Mouse (Mus musculus) skeletal muscle tissue, adult 2 months (tissue): ENCODE measurements around the gene Cdc42se1.
"Not testable (repeated sequence)": the region's sequence is repeated elsewhere in the genome, so short reads cannot be mapped to it uniquely, and the experiment has no call there.

Experiments
- DNase-seq: peaks from one replicate; pipeline ENCODE4 v3.0.0-alpha.2; 2012; ENCODE audit warnings: low read depth, low spot score

Cdc42se1 gene

DNA sequence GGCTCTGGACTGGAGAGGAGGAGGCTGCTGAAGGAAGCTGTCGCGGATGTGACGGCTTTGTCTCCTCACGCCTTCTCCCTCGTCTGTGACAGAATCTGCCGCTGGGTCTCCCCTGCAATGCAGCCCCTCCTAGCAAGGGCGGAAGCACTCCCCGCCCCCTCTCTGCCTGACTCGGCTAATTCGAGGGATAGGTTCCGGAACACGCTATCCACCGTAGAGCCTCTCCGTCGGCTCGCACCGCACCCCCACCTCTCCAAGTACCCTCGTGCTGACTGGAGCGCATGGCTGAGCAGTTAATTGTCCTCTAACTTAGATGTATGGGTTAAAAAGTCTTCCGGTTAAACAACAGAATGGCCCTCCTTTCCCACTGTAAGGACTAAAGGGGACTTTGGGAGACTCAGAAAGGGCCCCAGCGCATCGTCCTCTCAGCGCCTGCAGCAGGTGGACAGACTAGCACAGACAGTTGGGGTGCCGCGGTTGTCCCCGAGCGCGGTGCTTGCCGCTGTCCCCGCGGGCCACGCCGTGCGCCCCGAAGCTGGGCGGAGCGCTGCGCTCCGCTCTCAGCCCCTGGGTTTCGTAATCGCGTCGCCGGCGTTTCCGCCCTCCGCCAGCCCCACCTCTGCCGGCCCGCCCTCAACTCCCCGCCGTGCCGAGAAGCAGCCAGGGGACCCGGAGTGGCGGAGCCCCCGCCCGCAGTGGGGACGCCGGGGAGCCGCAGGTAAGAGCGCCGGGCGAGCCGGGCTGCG is at the start of gene Cdc42se1:
Gene Cdc42se1 (plus strand): TSS at position 585 of the 746 bp plus-strand sequence.
- peak; percentile 81 for DNase-seq

DNA sequence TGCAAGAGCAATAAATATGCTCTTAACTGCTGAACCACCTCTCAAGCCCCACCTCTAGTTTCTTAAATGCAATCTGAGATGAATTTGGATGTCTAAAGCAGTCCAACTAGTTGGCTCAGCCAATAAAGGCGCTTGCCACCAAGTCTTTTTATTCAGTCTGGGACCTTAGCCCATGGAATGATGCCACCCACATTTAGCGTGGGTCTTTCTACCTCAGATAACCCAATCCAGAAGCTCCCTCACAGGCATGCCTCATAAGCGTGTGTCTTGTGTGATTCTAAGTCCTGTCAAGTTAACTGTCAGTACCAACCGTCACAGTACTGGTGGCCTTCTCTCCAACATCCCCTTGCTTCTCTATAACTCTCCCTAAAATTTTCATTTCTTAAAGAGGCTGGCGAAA is 49.6 kb upstream of the Cdc42se1 start:
- DNase-seq = no peak

DNA sequence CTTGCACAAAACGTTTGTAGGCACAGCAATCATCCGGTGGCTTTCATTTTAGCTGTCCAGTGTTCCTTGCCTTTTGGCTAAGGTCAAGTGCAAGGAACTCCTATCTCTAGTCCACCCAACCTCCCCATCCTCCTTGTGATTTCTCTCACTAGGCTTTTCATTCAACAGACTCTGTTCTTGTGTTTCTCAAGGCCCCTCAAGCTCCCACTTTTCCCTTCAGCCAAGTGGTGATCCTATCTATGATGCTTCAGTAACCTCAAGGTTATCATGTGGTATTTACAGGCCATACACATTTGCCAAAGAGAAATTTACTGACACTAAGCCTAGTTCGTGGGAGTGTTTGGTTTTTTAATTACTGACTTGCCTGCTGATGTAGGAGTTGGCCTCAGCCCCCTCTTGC is 48.6 kb upstream of the Cdc42se1 start:
- no peak for DNase-seq

DNA sequence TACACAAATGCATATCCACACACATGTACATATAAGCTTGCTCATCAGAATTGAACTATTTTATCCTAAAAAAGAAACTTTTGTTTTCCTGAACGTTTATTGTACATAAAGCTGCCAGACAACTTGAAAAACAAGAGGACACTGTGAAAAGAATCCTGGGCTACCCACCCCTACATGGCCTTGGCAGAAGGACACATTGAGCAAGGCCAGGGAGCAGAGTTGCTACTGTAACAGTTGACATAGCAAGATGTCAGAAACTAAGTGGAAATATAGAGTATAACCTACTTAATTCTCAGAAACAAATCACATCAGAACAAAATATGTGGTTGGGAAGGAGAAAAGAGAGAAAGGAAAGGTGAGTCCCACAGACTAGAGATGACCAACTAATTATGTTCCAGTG is 46.7 kb upstream of the Cdc42se1 start:
- DNase-seq = no peak

DNA sequence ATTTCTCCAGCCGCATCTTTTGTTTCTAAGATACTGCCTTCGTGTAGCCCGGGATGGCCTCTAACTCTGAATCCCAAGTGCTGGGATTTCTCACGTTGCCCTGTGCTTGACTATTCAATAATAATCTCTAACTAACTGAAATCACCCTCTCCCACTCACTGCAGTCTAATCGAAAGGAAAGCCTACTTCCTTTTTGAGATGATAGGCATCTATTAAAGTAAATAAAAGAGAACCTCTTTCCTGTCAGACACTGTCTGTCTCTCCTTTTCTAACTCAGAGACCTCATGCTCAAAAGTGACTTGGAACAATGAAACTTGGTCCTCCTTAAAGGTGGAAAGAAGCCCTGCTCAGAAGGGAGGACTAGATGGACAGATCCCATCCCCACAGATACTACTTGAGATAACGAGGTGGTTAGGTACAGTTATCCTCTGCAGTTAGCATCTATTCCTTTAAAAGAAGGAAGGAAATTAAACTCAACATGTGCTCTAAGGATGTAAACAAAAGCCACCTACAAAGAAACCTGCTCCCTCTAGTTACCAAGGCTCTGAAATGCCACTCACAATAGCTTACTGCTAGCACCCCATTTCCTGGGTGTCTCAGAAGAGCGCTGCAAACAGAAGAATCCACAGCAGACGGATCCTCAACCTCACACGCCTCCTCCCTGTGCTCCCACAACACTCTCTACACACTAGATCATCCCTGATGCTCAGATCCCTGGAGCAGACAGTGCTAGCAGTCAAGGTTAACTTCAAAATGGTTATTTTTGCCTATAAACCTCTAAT is 43.5 kb upstream of the Cdc42se1 start:
- no peak for DNase-seq

DNA sequence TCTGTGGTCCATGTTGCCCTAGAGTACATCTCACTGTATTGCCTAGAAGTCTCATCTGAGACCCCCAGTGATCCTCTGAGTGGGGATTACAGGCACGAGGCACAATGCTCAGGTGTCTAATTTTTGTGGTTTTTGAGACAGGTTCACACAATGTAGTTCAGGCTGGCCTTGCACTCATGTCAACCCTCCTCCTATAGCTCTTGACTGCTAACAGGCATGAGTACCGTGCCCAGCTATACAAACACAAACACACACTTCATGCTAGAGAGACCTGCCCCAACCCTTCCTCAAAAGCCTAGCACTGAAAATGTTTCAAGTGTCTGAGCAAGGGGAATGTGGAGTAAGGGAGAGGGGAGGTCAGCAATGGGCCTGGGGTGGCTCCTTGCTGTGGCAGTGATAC is 42.4 kb upstream of the Cdc42se1 start:
- no peak for DNase-seq

DNA sequence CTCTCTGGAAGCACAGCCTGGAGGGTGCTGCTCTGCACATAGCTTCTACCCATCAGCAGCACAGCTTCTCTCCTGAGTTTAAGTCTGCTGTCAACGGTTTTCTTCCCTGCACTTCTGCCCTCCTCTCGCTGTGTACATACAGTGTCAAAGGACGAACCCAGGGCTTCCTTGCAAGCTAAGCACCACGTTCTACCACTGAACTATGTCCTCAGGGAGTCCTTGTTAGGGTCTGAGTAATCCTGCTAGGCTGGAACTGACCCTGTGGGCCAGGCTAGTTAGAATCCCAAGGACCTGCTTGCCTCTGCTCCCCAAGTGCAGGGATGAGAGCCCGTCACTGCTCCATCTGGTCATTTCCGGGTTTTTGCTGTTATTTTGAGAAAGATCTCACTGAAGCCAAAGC is 41.6 kb upstream of the Cdc42se1 start:
- DNase-seq = no peak

DNA sequence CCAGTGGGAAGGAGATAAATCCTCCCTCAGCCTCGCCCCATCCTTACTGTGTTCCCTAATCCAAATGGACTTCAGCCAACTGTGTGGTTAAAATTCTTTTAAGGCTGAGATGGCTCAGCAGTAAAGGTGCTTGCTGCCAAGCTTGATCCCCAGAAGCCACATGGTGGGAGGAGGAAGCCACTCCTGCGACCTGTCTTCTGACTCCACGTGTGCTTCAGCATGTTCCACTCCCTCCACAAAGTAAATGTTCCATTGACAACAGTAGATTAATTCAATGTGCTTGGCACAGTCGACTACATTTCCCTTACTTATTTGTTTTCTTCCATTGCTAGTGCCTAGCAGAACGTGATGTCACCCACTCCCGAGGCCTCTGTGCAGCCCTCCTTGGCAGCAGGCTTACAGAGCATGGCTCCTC is 33.8 kb upstream of the Cdc42se1 start:
- DNase-seq = no peak

DNA sequence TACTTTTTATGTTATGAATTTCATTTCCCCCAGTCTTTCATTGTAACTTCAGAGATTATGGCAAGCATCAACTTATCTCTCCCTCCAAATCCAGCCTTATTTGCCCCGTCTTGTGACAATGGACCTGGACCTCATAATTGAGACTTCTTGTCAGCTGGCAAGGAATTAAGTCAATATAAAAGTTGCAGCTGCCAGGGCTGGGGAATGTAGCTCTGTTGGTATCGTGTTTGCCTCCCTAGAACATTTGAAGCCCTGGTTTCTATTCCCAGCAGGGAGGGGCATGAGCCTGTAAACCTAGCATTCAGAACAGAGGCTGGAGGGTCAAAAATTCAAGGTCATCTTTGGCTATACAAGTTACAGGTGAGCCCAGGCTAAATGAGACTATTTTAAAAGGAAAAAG is 32.8 kb upstream of the Cdc42se1 start:
- no peak for DNase-seq

DNA sequence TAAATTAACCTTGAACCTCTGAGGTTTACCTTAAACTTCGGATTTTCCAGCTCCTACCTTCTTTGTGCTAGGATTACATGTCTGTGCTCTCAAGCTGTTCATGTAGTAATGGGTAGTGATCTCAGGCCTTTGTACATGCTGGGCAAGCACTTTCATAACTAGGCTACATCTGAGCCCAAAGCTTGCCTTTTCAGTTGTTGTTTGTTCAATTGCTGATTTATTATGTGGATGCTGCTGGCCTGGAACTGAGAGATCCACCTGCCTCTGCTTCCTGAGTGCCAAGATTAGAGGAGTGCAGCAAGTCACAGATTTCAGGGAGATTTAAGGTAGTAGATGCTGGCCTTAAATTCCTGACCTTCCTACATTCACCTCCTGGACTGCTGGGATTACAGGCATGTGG is 29.4 kb upstream of the Cdc42se1 start:
- no peak for DNase-seq

DNA sequence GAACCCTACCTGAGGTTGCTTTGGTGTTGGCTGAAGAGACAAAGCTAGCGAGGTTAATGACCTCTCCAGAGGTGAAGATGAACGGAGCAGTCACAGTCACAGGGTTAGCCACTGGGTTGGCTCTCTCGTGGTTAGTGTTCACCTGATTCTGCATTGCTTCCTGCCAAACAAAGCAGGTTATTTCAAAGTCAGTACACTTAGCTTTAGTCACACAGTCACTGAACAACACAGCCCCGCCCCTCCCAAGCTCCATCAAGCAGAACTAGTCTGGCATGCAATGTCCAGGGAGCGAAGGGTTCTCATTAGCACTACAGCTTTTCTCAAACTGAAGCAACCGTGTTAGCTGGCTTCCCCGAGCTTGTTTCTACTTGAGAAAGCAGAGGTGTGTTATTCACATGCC is 28.4 kb upstream of the Cdc42se1 start:
- no peak for DNase-seq

DNA sequence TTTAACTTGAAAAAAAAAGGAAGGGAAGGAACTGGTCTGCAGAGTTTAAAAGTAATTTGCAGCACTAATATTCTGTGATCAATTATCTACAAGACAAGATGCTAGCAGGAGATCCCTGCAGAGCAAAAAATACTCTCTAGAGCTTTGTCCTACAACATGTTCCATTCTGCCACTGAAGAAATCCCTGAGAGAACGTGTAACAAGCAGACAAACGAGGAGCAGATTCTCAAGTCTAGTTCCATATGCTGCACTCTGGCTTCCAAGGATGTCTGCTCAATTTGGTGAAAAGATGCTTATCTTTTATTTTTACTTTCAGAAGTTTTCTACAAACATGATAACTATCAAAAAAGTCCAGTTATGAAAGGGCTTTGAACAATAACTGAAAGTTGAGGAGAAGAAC is 28.0 kb upstream of the Cdc42se1 start:
- DNase-seq = no peak

DNA sequence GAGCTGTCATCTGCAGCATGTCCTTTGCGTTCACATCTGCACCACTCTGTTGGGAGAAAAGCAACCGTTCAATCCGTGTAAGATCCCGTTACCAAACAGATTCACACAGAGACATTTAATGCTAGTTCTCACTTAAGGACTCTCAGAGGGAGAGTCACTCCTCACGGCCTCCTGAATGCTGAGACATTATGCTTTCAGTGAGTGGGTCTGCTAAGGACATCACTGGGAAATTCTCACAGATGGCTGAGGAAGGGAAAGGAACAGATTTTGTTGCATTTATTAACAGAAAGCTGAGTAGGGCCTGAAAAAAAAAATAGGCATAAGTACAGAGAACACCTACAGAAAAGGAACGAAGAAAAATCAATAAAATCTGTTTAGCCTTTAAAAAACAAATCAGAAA is 24.7 kb upstream of the Cdc42se1 start:
- no peak for DNase-seq

DNA sequence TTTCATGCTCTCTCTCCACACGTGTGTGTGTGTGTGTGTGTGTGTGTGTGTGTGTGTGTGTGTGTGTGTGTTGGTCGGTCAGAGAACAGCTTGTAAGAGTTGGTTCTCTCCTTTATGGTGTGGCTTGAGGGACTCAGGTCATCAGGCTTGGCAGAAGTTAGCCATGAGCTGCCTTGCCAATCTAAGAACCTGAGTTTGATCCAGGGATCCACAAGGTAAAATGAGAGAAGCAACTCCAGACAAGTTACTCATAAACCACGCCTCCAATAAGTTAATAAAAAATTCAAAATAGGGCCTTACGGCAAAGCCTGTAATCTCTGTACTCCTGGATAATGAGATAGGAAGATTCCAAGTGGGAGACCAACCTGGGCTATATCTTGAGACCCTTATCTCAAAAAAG is 20.2 kb upstream of the Cdc42se1 start:
- DNase-seq = no peak

DNA sequence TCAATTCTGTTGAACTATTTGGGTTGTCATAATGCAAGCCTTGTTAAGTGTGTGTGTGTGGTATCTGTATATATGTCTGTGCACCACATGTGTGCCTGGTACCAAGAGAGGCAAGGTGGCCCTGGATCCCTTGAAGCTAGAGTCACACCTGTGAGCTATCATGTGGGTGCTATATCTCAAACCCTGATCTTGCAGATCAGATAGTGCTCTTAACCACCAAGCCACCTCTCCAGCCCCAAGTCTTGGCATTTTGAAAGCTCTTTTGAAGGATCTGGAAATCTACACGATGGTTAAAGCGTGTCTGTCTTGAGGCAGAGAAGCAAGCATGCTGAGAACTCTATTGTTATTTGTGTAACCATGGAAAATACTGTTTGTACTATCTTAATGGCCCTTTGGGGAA is 17.9 kb upstream of the Cdc42se1 start:
- peak; percentile 42 for DNase-seq

DNA sequence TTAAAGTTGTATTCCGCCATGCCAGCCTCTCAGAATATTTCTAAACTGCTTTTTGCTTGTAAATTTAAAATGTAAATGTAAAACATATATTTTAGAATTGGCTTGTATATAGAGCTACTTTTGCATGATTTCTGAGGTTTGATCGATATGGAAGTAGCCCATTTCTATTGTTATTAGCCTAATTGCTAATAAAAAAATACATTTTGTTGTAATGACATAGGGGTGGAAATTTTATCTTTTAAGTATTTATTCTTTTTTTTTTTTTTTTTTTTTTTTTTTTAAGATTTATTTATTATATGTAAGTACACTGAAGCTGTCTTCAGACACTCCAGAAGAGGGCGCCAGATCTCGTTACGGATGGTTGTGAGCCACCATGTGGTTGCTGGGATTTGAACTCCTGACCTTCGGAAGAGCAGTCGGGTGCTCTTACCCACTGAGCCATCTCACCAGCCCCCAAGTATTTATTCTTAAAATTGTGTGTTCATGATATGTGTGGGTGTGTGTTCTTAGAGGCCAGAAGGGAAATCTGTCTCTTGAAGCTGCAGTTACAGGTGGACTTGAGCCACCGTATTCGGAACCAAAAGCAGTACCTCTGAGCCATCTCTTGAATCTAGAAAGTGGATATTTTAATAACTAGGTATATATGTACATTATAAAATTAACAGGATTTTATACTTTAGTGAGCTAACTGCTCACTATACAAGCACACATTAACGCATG is 15.5 kb upstream of the Cdc42se1 start:
- DNase-seq = not testable (repeated sequence)

DNA sequence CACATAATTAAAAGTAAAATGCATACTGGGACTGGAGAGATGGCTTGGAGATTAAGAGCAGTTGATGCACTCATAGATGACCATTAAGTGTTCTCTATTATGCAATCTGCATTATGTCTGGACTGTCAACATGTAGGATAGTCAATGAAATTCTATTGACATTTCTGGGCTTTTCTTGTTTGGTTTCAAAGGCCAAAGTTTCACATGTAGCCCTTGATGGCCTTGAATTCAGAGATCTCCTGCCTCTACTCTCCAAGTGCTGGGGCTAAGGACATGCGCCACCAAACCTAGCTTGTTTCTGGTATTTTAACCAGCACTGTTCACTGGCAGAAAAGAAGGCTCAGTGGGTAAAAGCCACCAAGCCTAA is 14.9 kb upstream of the Cdc42se1 start:
- DNase-seq = no peak

DNA sequence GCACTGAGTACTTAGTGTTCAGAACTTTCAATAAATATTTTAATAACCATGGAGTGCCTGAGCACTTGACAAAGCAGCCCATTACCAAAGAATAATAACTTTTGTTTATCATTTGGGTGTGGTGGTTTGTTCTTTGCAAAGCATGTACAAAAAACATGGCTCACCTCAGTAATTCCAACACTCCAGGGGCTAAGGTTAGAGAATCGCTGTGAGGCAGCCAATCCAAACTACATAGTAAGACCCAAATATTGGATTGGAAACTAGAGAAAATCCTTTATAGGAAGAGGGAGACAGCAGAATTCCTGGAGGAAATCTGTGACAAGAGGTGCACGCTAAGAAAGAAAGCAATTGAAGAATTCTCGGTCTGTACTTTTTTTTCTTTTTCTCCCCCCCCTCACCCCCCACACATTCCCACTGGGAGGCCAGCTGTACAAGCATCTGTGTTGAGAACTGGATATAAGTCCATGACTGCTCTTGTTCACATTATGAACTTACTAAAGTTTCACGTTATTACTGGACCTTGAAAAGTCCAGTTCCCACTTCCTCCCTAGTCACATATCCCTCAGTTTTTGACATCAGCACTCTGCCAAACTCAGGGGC is 11.8 kb upstream of the Cdc42se1 start:
- DNase-seq = no peak

DNA sequence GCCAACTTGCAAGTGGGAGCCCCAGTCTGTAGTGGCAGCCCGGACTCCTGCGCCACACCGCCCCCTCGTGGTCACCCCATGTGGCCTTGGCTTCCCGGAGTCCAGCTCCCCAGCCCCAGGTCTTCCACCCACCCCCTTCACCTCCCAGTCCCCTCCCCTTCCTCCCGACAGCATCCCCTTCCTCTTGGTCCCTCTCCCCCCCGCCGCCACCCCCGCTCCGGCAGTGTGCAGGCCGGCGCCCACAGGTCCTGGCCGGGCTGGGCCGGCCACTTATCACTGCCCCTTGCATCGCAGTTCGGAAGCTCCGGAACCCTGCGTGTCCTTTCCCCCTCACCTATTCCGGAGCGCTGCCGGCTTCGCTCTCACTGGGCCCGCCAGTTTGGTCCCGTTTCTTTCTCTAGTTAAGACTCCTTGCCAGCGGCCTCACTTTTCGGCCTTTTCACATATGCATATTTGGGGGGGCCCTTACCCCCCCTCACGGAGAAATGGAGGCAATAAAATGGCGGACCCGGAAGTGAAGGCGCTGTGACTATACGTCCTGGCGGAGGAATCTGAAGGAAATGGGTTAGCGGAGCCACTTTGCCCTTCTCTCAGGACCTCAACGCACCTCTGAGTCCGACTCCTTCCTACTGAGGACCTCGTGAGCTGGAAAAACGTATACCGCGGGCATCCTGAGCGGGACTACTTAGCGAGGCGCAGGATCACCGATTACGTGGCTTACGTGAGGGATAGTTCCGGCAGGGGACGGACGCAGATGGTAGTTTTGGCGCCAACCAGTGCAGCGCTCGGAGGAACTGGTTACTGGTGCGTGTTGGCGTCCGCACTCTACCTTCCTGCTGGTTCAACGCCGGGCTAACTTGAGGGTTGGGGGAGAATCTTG is 11.0 kb upstream of the Cdc42se1 start, which contains the start of gene Gabpb2:
Gene Gabpb2 (minus strand): TSS at position 662 of the 880 bp plus-strand sequence.
- DNase-seq = peak; percentile 91

DNA sequence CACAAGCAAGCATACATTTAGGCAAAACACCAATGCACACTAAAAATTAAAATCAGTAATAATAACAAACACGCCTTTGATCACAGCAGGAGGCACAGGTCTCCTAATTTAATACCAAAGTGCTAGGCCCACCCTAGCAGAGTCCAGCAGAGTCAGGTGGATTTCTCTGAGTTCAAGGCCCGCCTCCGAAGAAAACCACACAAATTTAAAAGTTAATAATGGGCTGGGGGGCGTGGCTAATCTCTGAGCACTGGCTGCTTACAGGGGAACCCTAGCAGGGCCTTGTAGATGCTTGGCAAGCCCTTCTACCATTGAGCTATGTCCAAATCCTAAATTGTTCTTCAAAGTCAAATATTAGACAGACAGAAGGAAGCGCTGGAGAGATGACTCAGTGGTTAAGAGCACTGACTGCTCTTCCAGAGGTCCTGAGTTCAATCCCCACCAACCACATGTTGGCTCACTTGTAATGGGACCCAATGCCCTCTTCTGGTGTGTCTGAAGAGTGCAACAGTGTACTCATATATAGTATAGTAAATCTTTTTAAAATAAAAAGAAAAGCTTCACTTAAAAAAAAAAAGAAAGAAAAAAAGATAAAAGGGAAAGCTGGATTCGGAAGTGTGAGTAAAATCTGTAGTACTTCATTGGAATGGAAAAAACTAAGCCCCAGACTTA is 9.9 kb upstream of the Cdc42se1 start:
- DNase-seq = no peak

DNA sequence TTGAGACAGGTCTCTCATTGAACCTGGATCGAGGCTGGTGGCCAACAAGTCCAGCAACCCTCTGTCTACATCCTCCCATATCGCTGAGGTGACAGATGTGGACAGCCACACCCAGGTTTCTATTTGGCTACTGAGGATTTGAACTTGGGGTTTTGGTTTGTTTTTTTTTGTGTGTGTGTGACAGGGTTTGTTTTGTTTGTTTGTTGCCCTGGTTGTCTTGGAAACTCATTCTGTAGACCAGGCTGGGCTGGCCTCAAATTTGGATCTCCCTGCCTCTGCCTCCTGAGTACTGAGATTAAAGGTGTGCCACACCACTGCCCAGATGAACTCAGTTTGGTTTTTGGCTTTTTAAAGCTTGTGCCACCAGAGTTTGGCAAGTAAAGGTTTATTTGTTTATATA is 5.5 kb upstream of the Cdc42se1 start:
- no peak for DNase-seq
